Mouse (Mus musculus) midbrain, embryonic 11.5 days (tissue): Measurements from ENCODE around the gene Zfp358. TPM values are rescaled to one million over a fixed set of nuclear protein-coding genes. Genes with fewer than 3 reads are reported as not detected.

Experiments used
- ATAC-seq: fragments of 200-750 bp; cut with Nextera tagmentation; 2 replicates; pipeline ENCODE4 v1.8.0; 2017; ENCODE audit warnings: moderate TSS enrichment, moderate library complexity; ENCODE audit not compliant: low FRiP score
- DNase-seq: peaks from one replicate; pipeline ENCODE4 v3.0.0; 2015; ENCODE audit warnings: low spot score; ENCODE audit errors: missing footprints
- H3K27ac ChIP-seq: fragments of 300-500 bp; sonication (generic); 2 replicates; pipeline ENCODE4 v1.5.1; 2014; ENCODE audit warnings: low read depth, low read length
- H3K27me3 ChIP-seq: fragments of 300-500 bp; sonication (generic); 2 replicates; pipeline ENCODE4 v1.6.1; 2014; ENCODE audit warnings: mild to moderate bottlenecking, low read length, moderate library complexity, mixed read lengths; ENCODE audit not compliant: control insufficient read depth, insufficient read depth
- H3K36me3 ChIP-seq: fragments of 300-500 bp; sonication (generic); 2 replicates; pipeline ENCODE4 v1.6.1; 2014; ENCODE audit warnings: mild to moderate bottlenecking, low read length, moderate library complexity, mixed read lengths; ENCODE audit not compliant: control insufficient read depth, insufficient read depth
- H3K4me1 ChIP-seq: fragments of 300-500 bp; sonication (generic); 2 replicates; pipeline ENCODE4 v1.6.1; 2014; ENCODE audit warnings: low read length; ENCODE audit not compliant: control insufficient read depth, insufficient read depth
- H3K4me2 ChIP-seq: fragments of 300-500 bp; sonication (generic); 2 replicates; pipeline ENCODE4 v1.6.1; 2014; ENCODE audit warnings: mild to moderate bottlenecking, moderate library complexity
- H3K4me3 ChIP-seq: fragments of 300-500 bp; sonication (generic); 2 replicates; pipeline ENCODE4 v1.5.1; 2014; ENCODE audit warnings: low read depth, low read length
- H3K9ac ChIP-seq: fragments of 300-500 bp; sonication (generic); 2 replicates; pipeline ENCODE4 v1.6.1; 2014; ENCODE audit warnings: low read length
- H3K9me3 ChIP-seq: fragments of 300-500 bp; sonication (generic); 2 replicates; pipeline ENCODE4 v1.6.1; 2016; ENCODE audit warnings: low read length; ENCODE audit not compliant: control insufficient read depth
- WGBS: fragments of 180-500 bp; shearing (Covaris S2); extraction: QIAGEN DNeasy Blood & Tissue Kit; methylation state at CpG from one replicate; pipeline ENCODE4 v1.1.7; 2014; 5-methylcytosine and 5-hydroxymethylcytosine counted together
- polyA plus RNA-seq: library from polyadenylated mRNA; unstranded; fragments of >200 nt; fragmentation: Nextera tagmentation; extraction: Ambion mirVana; gene quantifications from 2 replicates; pipeline ENCODE4 v1.2.1, GENCODE M21; 2014

Gene Zfp358
- polyA plus RNA-seq, 1 experiment from 2014 or later = 31.3 TPM

DNA sequence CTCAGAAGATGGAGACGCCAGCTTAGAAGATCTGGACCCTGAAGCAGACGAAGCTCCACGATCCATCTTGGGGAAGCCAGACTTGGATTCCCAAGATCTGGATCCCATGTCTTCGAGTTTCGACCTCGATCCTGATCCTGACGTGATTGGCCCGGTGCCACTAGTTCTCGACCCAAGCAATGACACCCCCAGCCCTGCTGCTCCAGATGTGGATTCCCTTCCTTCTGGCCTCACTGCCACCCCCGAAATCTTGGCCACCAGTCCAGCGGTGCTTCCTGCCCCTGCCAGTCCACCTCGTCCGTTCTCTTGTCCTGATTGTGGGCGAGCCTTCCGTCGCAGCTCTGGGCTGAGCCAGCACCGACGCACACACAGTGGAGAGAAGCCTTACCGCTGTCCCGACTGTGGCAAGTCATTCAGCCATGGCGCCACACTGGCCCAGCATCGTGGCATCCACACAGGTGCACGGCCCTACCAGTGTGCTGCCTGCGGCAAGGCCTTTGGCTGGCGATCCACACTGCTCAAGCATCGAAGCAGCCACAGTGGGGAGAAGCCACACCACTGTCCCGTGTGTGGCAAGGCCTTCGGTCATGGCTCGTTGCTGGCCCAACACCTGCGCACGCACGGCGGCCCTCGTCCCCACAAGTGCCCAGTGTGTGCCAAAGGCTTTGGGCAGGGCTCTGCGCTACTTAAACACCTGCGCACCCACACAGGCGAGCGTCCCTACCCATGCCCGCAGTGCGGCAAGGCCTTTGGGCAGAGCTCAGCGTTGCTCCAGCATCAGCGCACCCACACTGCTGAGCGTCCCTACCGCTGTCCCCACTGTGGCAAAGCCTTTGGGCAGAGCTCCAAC lies 2.9 kb downstream of the Zfp358 start:
- peaks cover 13% of the 10 kb centered on the region for H3K4me1 ChIP-seq
- no peak for ATAC-seq
- H3K9me3 ChIP-seq = peaks cover 6% of the 10 kb centered on the region; the same call in 1 of the 2 replicates
- H3K36me3 ChIP-seq = peaks cover 27% of the 10 kb centered on the region
- H3K4me2 ChIP-seq = no peak overlapping the region
- DNase-seq = no peak
- no peaks in the 10 kb centered on the region for H3K27me3 ChIP-seq
- WGBS = 96% methylated on average over 44 of the region's 44 CpGs
- H3K9ac ChIP-seq = no peak overlapping the region
- H3K4me3 ChIP-seq = no peak overlapping the region
- H3K27ac ChIP-seq = no peak overlapping the region

DNA sequence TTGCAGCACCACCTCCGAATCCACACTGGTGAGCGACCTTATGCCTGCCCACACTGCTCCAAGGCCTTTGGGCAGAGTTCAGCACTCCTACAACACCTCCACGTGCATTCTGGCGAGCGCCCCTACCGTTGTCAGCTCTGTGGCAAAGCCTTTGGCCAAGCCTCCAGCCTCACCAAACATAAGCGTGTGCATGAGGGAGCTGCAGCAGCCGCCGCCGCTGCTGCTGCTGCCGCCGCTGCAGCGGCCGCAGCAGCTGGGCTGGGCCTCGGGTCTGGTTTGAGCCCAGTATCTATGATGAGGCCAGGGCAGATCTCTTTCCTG lies 3.5 kb downstream of the Zfp358 start:
- H3K27ac ChIP-seq = no peak overlapping the region
- no peak overlapping the region for H3K4me2 ChIP-seq
- H3K4me1 ChIP-seq = peaks cover 19% of the 10 kb centered on the region
- ATAC-seq (no peak), DNase-seq (no peak)
- no peak overlapping the region for H3K9ac ChIP-seq
- H3K27me3 ChIP-seq = no peaks in the 10 kb centered on the region
- peaks cover 27% of the 10 kb centered on the region for H3K36me3 ChIP-seq
- WGBS = 92% methylated on average over 15 of the region's 15 CpGs
- peaks cover 6% of the 10 kb centered on the region; the same call in 1 of the 2 replicates for H3K9me3 ChIP-seq
- no peak overlapping the region for H3K4me3 ChIP-seq

DNA sequence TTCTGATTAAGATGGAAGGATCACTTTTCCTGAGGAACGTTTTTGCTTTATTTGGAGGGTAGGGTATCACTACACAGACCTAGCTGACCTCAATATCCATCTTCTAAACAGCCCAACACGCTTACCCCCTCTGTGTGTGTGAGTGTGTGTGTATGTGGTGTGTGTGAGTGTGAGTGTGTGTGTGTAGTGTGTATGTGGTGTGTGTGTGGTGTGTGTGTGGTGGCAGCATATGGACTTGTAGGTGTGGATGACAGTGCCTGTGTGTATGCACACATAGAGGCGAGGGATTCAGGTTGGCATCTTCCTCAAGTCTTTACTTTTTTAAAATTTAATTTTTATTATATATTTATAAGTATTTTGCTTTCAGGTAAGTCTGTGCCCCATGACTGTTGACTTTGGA lies 5.6 kb downstream of the Zfp358 start:
- H3K36me3 ChIP-seq = peaks cover 27% of the 10 kb centered on the region
- DNase-seq (no peak), ATAC-seq (no peak)
- H3K27ac ChIP-seq = no peak overlapping the region
- peaks cover 16% of the 10 kb centered on the region for H3K4me1 ChIP-seq
- H3K4me2 ChIP-seq = no peak overlapping the region
- H3K9ac ChIP-seq = no peak overlapping the region
- peaks cover 6% of the 10 kb centered on the region; the same call in 1 of the 2 replicates for H3K9me3 ChIP-seq
- WGBS = 90% methylated on average over 3 of the region's 3 CpGs
- no peaks in the 10 kb centered on the region for H3K27me3 ChIP-seq
- H3K4me3 ChIP-seq = no peak overlapping the region

DNA sequence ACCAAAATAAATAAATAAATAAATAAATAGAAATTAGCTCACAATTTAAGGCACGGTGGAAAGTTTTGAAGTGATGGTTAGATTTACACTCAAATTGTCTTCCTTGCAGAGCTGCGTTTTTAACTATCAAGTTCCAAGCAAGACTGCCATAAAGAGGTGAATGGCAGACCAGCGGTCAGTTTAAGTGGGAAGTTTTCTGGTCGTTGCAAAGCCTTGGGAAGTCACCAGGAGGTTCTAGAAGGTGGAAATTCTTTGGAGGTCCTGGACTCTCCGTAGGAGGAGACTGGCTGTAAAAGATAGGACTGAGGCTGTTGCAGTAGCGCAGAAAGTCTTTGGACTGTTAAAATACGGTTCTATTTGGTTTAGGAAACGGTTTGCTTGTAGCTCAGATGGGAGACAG lies 6.8 kb downstream of the Zfp358 start:
- H3K36me3 ChIP-seq = peaks cover 26% of the 10 kb centered on the region
- ATAC-seq (peak; percentile 25), DNase-seq (no peak)
- peak overlapping the region; percentile 81 for H3K27ac ChIP-seq
- H3K4me2 ChIP-seq = peak overlapping the region; percentile 71
- 11% methylated on average over 8 of the region's 8 CpGs for WGBS
- peak overlapping the region; percentile 83 for H3K9ac ChIP-seq
- peak overlapping the region; percentile 80 for H3K4me3 ChIP-seq
- H3K27me3 ChIP-seq = no peaks in the 10 kb centered on the region
- peaks cover 8% of the 10 kb centered on the region for H3K4me1 ChIP-seq
- peaks cover 6% of the 10 kb centered on the region; the same call in 1 of the 2 replicates for H3K9me3 ChIP-seq

DNA sequence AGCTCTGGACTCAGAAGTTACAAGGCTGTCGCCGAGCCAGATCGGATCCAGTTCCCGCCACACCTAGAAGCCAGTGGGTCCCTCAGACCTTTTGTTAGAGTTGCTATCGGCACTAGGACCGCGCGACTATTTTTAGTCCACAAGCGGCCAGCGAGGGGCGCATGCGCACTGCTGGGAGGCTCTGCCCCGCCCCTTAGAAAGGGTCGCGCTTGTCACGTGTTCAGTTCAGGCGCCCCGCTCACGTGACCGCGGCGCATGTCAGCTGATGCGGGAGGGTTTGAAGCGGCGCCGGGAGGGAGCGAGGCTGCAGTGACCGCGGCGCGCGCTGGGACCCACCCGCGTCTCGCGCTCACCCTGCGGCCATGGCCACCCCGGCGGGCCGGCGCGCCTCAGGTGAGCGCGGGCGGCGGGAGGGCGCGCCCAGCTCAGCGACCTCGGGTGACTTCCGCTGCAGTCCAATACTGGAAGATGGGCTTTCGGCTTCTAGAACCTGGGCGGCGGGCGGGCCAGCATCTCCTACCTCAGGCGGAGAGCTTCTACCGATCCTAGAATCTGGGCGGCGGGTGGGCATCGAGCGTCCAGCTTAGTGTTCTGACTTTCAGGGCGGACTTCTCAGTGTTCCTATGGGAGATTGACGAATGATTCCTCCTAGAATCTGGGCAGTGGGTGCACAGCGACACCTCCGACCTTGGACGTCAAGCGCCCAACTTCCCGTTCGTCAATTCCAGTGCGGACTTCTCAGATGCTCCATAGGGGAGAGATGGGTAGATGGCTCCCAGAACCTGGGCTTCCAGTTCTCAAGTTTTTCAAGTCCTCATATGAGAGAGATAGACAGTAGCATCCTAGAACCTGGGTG lies 7.5 kb downstream of the Zfp358 start, which contains the start of gene Mcoln1:
TSS of gene Mcoln1 (plus strand) at position 223 of the 856 bp plus-strand sequence.
- Histone ChIP-seq H3K9me3 (peaks cover 6% of the 10 kb centered on the region; the same call in 1 of the 2 replicates), H3K9ac (peak within 1 kb of the TSS; percentile 87), H3K4me3 (peak within 1 kb of the TSS; percentile 80), H3K4me2 (peak within 1 kb of the TSS; percentile 71), H3K27ac (peak within 1 kb of the TSS; percentile 81), H3K36me3 (peaks cover 21% of the 10 kb centered on the region), H3K4me1 (peaks cover 8% of the 10 kb centered on the region), H3K27me3 (no peaks in the 10 kb centered on the region)
- peak; percentile 100 for DNase-seq
- peak; percentile 94 for ATAC-seq
- WGBS = under 1% methylated on average over 60 of the region's 70 CpGs

DNA sequence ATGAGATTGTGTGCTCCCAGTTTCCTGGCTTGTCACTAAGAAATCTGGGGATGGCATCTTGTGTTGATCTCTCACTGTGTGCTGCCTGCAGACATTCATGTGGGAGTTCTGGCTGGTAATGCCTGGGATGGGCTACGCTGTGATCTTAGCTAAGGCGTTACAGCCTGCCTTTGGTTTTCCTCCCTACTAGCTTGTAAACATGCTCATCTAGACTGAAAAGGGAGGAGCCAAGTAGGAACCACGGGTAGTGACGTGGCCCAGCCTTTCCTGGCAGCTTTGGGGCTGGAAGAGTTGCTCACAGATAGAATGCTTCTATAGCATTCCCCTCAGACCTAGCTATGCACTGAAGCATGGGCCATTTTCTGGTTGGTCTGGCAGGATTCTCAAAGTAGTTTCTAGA lies 9.3 kb downstream of the Zfp358 start:
- no peaks in the 10 kb centered on the region for H3K27me3 ChIP-seq
- peaks cover 8% of the 10 kb centered on the region for H3K4me1 ChIP-seq
- 82% methylated on average over 4 of the region's 4 CpGs for WGBS
- H3K27ac ChIP-seq = no peak overlapping the region
- H3K36me3 ChIP-seq = peaks cover 13% of the 10 kb centered on the region
- DNase-seq (no peak), ATAC-seq (no peak)
- H3K4me3 ChIP-seq = no peak overlapping the region
- no peak overlapping the region for H3K9ac ChIP-seq
- H3K4me2 ChIP-seq = no peak overlapping the region
- H3K9me3 ChIP-seq = no peaks in the 10 kb centered on the region

DNA sequence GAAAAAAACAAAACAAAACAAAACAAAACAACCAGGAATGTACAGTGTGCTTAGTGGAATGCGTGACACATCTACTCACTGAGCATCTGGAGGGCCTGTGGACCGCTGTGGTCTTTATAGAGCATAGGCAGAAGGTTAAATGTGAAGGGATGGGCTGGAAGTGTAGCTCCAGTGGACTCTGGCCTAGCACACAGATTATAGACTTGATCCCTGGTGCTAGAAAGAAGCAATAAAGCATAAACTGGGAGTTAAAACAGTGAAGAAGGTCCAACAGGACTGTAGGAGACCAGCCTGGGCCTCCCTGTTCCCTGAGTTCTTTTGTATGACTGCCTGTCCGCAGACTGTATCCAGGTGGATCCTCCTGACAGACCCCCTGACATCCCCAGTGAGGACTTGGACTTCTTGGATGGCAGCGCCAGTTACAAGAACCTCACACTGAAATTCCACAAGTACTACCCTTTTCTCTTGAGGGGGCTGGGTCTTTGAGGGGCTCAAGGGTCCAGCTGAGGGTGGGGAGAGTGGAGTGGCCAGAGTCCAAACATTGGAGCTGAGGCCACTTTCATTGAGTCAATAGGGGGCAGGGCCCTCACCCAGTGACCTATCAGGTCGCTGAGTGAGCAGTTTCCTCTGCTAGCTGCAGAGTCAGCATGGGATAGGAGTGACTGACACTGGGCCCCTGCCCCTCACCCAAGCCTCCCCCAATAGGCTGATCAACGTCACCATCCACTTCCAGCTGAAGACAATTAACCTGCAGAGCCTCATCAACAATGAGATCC lies 15.2 kb downstream of the Zfp358 start:
- no peak for ATAC-seq
- Histone ChIP-seq H3K27me3 (no peaks in the 10 kb centered on the region), H3K27ac (no peak overlapping the region), H3K4me3 (no peak overlapping the region), H3K4me2 (no peak overlapping the region), H3K9ac (no peak overlapping the region), H3K9me3 (no peaks in the 10 kb centered on the region), H3K36me3 (peaks cover 17% of the 10 kb centered on the region), H3K4me1 (no peaks in the 10 kb centered on the region)
- 89% methylated on average over 6 of the region's 6 CpGs for WGBS
- no peak for DNase-seq

DNA sequence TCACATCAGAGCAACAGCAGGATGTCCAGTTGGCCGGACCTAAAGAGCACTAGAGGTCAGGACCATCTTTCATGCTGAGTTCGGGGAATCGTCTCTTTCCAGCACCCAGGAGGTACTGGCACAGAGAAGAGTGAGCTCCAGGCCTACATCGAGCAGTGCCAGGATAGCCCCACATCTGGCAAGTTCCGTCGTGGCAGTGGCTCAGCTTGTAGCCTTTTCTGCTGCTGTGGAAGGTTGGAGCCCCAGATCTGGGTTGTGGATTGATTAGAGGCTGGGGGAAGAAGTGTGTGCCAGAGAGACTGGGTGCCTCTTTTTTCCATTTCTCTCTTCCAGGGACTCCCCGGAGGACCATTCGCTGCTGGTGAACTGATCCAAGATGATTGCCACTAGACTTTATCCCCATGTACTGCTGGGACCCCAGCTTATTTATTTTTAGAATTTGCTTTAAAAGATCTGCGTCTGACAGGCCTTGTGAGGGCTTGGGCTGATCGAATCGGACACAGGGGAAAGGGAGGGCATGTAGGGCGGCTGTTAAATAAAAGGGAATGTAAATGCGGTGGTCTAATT lies 21.8 kb downstream of the Zfp358 start:
- 33% methylated on average over 13 of the region's 13 CpGs for WGBS
- ATAC-seq (no peak), DNase-seq (peak; percentile 84)
- Histone ChIP-seq H3K36me3 (peaks cover 3% of the 10 kb centered on the region; the same call in 1 of the 2 replicates), H3K27ac (no peak overlapping the region), H3K9me3 (no peaks in the 10 kb centered on the region), H3K9ac (peak overlapping the region; percentile 68; the same call in 1 of the 2 replicates), H3K4me3 (peak overlapping the region; percentile 55), H3K4me2 (peak overlapping the region; percentile 85), H3K27me3 (no peaks in the 10 kb centered on the region), H3K4me1 (0 out of 2 replicates have a peak, but pooled peaks cover 2% of the 10 kb centered on the region)
